Mouse (Mus musculus) liver, postnatal 0 days (tissue): ENCODE measurements around the gene Gm10840. TPM values are rescaled to one million over a fixed set of nuclear protein-coding genes. Genes with fewer than 3 reads are reported as not detected.
"Not testable (repeated sequence)": the region's sequence is repeated elsewhere in the genome, so short reads cannot be mapped to it uniquely, and the experiment has no call there.

Source experiments
- ATAC-seq: fragments of 200-750 bp; cut with Nextera tagmentation; 2 replicates; pipeline ENCODE4 v1.8.0; 2017; ENCODE audit warnings: mild to moderate bottlenecking, moderate library complexity
- DNase-seq: peaks from one replicate; pipeline ENCODE4 v3.0.0-alpha.2; 2016
- H3K27ac ChIP-seq: fragments of 300-500 bp; sonication (generic); 2 replicates; pipeline ENCODE4 v1.5.1; 2014; ENCODE audit warnings: antibody characterized with exemption, moderate library complexity, mild to moderate bottlenecking, low read depth
- H3K27me3 ChIP-seq: fragments of 300-500 bp; sonication (generic); 2 replicates; pipeline ENCODE4 v1.6.1; 2014; ENCODE audit warnings: low read length, control low read depth, mixed read lengths; ENCODE audit not compliant: insufficient read depth
- H3K36me3 ChIP-seq: fragments of 300-500 bp; sonication (generic); replicated peaks from 2 replicates; pipeline ENCODE4 v1.6.1; 2014; ENCODE audit warnings: mild to moderate bottlenecking, control low read depth, low read length, moderate library complexity, mixed read lengths; ENCODE audit not compliant: insufficient read depth
- H3K4me1 ChIP-seq: fragments of 300-500 bp; sonication (generic); 2 replicates; pipeline ENCODE4 v1.6.1; 2014; ENCODE audit warnings: antibody characterized with exemption, mild to moderate bottlenecking, control low read depth; ENCODE audit not compliant: insufficient read depth
- H3K4me2 ChIP-seq: fragments of 300-500 bp; sonication (generic); 2 replicates; pipeline ENCODE4 v1.6.1; 2014; ENCODE audit warnings: low read depth, mild to moderate bottlenecking, low read length, moderate library complexity, mixed read lengths
- H3K4me3 ChIP-seq: fragments of 300-500 bp; sonication (generic); 2 replicates; pipeline ENCODE4 v1.5.1; 2014; ENCODE audit warnings: low read depth, low read length
- H3K9ac ChIP-seq: fragments of 300-500 bp; sonication (generic); replicated peaks from 2 replicates; pipeline ENCODE4 v1.6.1; 2014; ENCODE audit warnings: mild to moderate bottlenecking, moderate library complexity
- H3K9me3 ChIP-seq: fragments of 300-500 bp; sonication (generic); 2 replicates; pipeline ENCODE4 v1.6.1; 2016; ENCODE audit warnings: mild to moderate bottlenecking, control low read depth, low read length, mixed read lengths
- CTCF ChIP-seq: sonication (generic); IDR thresholded peaks from 2 replicates; pipeline ENCODE4 v1.5.1; 2016; ENCODE audit warnings: antibody characterized with exemption, low read depth
- EP300 ChIP-seq: IDR thresholded peaks from 2 replicates; pipeline ENCODE4 v1.6.1; 2016; ENCODE audit warnings: antibody characterized with exemption, low read depth, mild to moderate bottlenecking
- WGBS: fragments of 180-500 bp; shearing (Covaris S2); extraction: QIAGEN DNeasy Blood & Tissue Kit; methylation state at CpG from one replicate; pipeline ENCODE4 v1.1.7; 2014; ENCODE audit not compliant: insufficient replicate concordance; 5-methylcytosine and 5-hydroxymethylcytosine counted together
- polyA plus RNA-seq: library from polyadenylated mRNA; unstranded; fragments of >200 nt; fragmentation: Nextera tagmentation; extraction: Ambion mirVana; gene quantifications from 2 replicates; pipeline ENCODE4 v1.2.1, GENCODE M21; 2015

Gm10840 gene
- polyA plus RNA-seq, 1 experiment from 2014 or later = not detected

- TF ChIP-seq CTCF = no peak
- no peak for TF ChIP-seq EP300
- H3K36me3 ChIP-seq = peaks cover 17% of the 10 kb centered on the region; the same call in 1 of the 2 replicates
- H3K27ac ChIP-seq = peak overlapping the region; percentile 91
- H3K4me2 ChIP-seq = peak overlapping the region; percentile 77
- H3K4me1 ChIP-seq = peaks cover 28% of the 10 kb centered on the region
- DNase-seq = peak; percentile 100
- WGBS = under 1% methylated on average over 42 of the region's 44 CpGs
- peak overlapping the region; percentile 68 for H3K9ac ChIP-seq
- no peaks in the 10 kb centered on the region for H3K27me3 ChIP-seq
- H3K9me3 ChIP-seq = no peaks in the 10 kb centered on the region
- peak overlapping the region; percentile 59 for H3K4me3 ChIP-seq
- ATAC-seq = peak; percentile 96
These were observed 32.9 kb downstream of the Gm10840 start for GRCm38 (mm10) chr11:106193371-106194154.

- Histone ChIP-seq H3K9ac (peak overlapping the region; percentile 68), H3K36me3 (peaks cover 17% of the 10 kb centered on the region; the same call in 1 of the 2 replicates), H3K4me2 (peak overlapping the region; percentile 77), H3K27me3 (no peaks in the 10 kb centered on the region), H3K4me3 (peak overlapping the region; percentile 59), H3K27ac (peak overlapping the region; percentile 91), H3K4me1 (peaks cover 28% of the 10 kb centered on the region), H3K9me3 (no peaks in the 10 kb centered on the region)
- TF ChIP-seq EP300 (no peak), CTCF (no peak)
- DNase-seq (no peak), ATAC-seq (no peak)
- WGBS = 23% methylated on average over 3 of the region's 3 CpGs
These were observed 33.5 kb downstream of the Gm10840 start for GRCm38 (mm10) chr11:106194155-106194541.

- ATAC-seq (no peak), DNase-seq (no peak)
- Histone ChIP-seq H3K27ac (no peak overlapping the region), H3K36me3 (peaks cover 17% of the 10 kb centered on the region; the same call in 1 of the 2 replicates), H3K4me3 (no peak overlapping the region), H3K4me2 (no peak overlapping the region), H3K9ac (no peak overlapping the region), H3K9me3 (no peaks in the 10 kb centered on the region), H3K4me1 (peaks cover 28% of the 10 kb centered on the region), H3K27me3 (no peaks in the 10 kb centered on the region)
- WGBS = 88% methylated on average over 7 of the region's 7 CpGs
- TF ChIP-seq EP300 = no peak
- no peak for TF ChIP-seq CTCF
These were observed 34.2 kb downstream of the Gm10840 start for GRCm38 (mm10) chr11:106194891-106195290.

GRCm38 (mm10) chr11:106195341-106195740 is 34.7 kb downstream of the Gm10840 start:
- Histone ChIP-seq H3K9me3 (no peaks in the 10 kb centered on the region), H3K9ac (no peak overlapping the region), H3K27me3 (no peaks in the 10 kb centered on the region), H3K27ac (no peak overlapping the region), H3K4me3 (no peak overlapping the region), H3K4me1 (peaks cover 28% of the 10 kb centered on the region), H3K36me3 (peaks cover 17% of the 10 kb centered on the region; the same call in 1 of the 2 replicates), H3K4me2 (no peak overlapping the region)
- no peak for TF ChIP-seq CTCF
- no peak for TF ChIP-seq EP300
- DNase-seq (no peak), ATAC-seq (no peak)

DNA sequence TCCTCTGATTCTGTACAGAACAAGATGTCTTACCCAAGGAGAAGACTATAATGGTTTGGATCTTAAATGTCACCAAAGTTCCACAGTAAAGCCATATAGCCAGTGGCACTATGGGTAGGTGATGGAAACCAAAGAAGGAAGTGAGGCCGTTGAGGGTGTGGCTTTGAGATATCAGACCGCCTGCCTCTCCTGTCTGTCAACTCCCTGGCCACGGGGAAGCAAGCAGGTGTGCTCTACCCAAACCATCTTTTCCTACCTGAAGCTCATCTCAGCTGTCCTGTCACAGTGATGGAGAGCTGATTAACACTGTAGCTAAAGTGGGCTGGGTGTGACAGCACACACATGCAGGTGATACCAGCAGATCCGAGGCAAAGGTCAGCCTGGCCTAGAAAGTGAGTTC is 37.6 kb downstream of the Gm10840 start:
- Histone ChIP-seq H3K36me3 (peaks cover 33% of the 10 kb centered on the region), H3K4me3 (no peak overlapping the region), H3K4me1 (peaks cover 21% of the 10 kb centered on the region), H3K9me3 (no peaks in the 10 kb centered on the region), H3K27ac (no peak overlapping the region), H3K27me3 (no peaks in the 10 kb centered on the region), H3K4me2 (no peak overlapping the region), H3K9ac (no peak overlapping the region)
- TF ChIP-seq CTCF (no peak), EP300 (no peak)
- DNase-seq (no peak), ATAC-seq (no peak)
- WGBS = 46% methylated on average over 4 of the region's 4 CpGs

- 88% methylated on average over 7 of the region's 7 CpGs for WGBS
- not testable (repeated sequence) for H3K27me3 ChIP-seq, DNase-seq, H3K9ac ChIP-seq, H3K4me2 ChIP-seq, H3K9me3 ChIP-seq, H3K27ac ChIP-seq, H3K4me3 ChIP-seq, ATAC-seq
- peaks cover 10% of the 10 kb centered on the region; the same call in 1 of the 2 replicates for H3K4me1 ChIP-seq
- H3K36me3 ChIP-seq = peaks cover 45% of the 10 kb centered on the region
These were observed 39.3 kb downstream of the Gm10840 start for GRCm38 (mm10) chr11:106199997-106200396.
